Mouse (Mus musculus) heart, embryonic 13.5 days (tissue): Measurements from ENCODE around the gene Zfp628. TPM values are rescaled to one million over a fixed set of nuclear protein-coding genes. Genes with fewer than 3 reads are reported as not detected.

ENCODE experiments used
- polyA plus RNA-seq: library from polyadenylated mRNA; unstranded; fragments of >200 nt; fragmentation: Nextera tagmentation; extraction: Ambion mirVana; gene quantifications from 2 replicates; pipeline ENCODE4 v1.2.1, GENCODE M21; 2015

Zfp628 gene
- polyA plus RNA-seq, 1 experiment from 2014 or later: 2.4 TPM

Other genes starting within 250 kb of the Zfp628 start
- 74.0 and 79.9 TPM in 2 replicates for gene Hspbp1, start 230.1 kb upstream of the Zfp628 start, polyA plus RNA-seq
- gene Brsk1, start 224.6 kb upstream of the Zfp628 start, polyA plus RNA-seq: 0.46 and 0.91 TPM in 2 replicates
- 0.05 and 0.07 TPM in 2 replicates for gene Tmem150b, start 190.0 kb upstream of the Zfp628 start, polyA plus RNA-seq
- 57.1 and 60.0 TPM in 2 replicates for gene Kmt5c, start 175.1 kb upstream of the Zfp628 start, polyA plus RNA-seq
- 35.4 and 36.4 TPM in 2 replicates for gene Cox6b2, start 162.1 kb upstream of the Zfp628 start, polyA plus RNA-seq
- not detected in 2 replicates for gene Fam71e2, start 143.9 kb upstream of the Zfp628 start, polyA plus RNA-seq
- 0.09 TPM in 1 of 2 replicates, not detected in the other for gene Il11, start 132.4 kb upstream of the Zfp628 start, polyA plus RNA-seq
- gene Tmem190, start 132.3 kb upstream of the Zfp628 start, polyA plus RNA-seq: not detected in 2 replicates
- gene Tmem238, start 125.6 kb upstream of the Zfp628 start, polyA plus RNA-seq: 4.1 and 4.3 TPM in 2 replicates
- gene Rpl28, start 122.3 kb upstream of the Zfp628 start, polyA plus RNA-seq: 209 and 245 TPM in 2 replicates
- gene Ube2s, start 102.6 kb upstream of the Zfp628 start, polyA plus RNA-seq: 327 and 359 TPM in 2 replicates
- gene Shisa7, start 70.5 kb upstream of the Zfp628 start, polyA plus RNA-seq: 0.04 TPM in 2 replicates
- 3.7 and 3.8 TPM in 2 replicates for gene Isoc2b, start 45.0 kb upstream of the Zfp628 start, polyA plus RNA-seq
- gene Isoc2a, start 38.1 kb upstream of the Zfp628 start, polyA plus RNA-seq: 1.4 TPM in 2 replicates
- 0.27 TPM in 1 of 2 replicates, not detected in the other for gene Gm36210, start 8.7 kb upstream of the Zfp628 start, polyA plus RNA-seq
- 4.2 and 5.8 TPM in 2 replicates for gene Nat14, start 6.8 kb downstream of the Zfp628 start, polyA plus RNA-seq
- 1.5 and 2.0 TPM in 2 replicates for gene Ssc5d, start 10.6 kb downstream of the Zfp628 start, polyA plus RNA-seq
- 4.0 and 5.8 TPM in 2 replicates for gene Sbk2, start 49.2 kb downstream of the Zfp628 start, polyA plus RNA-seq
- gene Sbk3, start 56.0 kb downstream of the Zfp628 start, polyA plus RNA-seq: 0.12 and 0.55 TPM in 2 replicates
- gene Zfp579, start 80.9 kb downstream of the Zfp628 start, polyA plus RNA-seq: 20.8 and 25.7 TPM in 2 replicates
- gene Zfp524, start 99.2 kb downstream of the Zfp628 start, polyA plus RNA-seq: 10.7 and 12.3 TPM in 2 replicates
- gene Fiz1, start 99.5 kb downstream of the Zfp628 start, polyA plus RNA-seq: 25.6 and 28.4 TPM in 2 replicates
- gene Gm44973, start 100.3 kb downstream of the Zfp628 start, polyA plus RNA-seq: not detected in 2 replicates
- 3.8 and 4.4 TPM in 2 replicates for gene Zfp865, start 105.2 kb downstream of the Zfp628 start, polyA plus RNA-seq
- 2.1 and 4.2 TPM in 2 replicates for gene Ccdc106, start 105.3 kb downstream of the Zfp628 start, polyA plus RNA-seq
- not detected in 2 replicates for gene 4632433K11Rik, start 118.9 kb downstream of the Zfp628 start, polyA plus RNA-seq
- 5.4 and 5.7 TPM in 2 replicates for gene Zfp784, start 123.2 kb downstream of the Zfp628 start, polyA plus RNA-seq
- gene Zfp580, start 136.3 kb downstream of the Zfp628 start, polyA plus RNA-seq: 16.4 and 18.7 TPM in 2 replicates
- gene U2af2, start 146.9 kb downstream of the Zfp628 start, polyA plus RNA-seq: 69.8 and 77.4 TPM in 2 replicates
- gene Epn1, start 165.0 kb downstream of the Zfp628 start, polyA plus RNA-seq: 50.2 and 51.4 TPM in 2 replicates
- 0.11 TPM in 1 of 2 replicates, not detected in the other for gene Rfpl4, start 201.7 kb downstream of the Zfp628 start, polyA plus RNA-seq
- gene Rasl2-9, start 210.7 kb downstream of the Zfp628 start, polyA plus RNA-seq: 1.6 and 1.8 TPM in 2 replicates
- 0.03 and 0.05 TPM in 2 replicates for gene Vmn1r55, start 234.5 kb downstream of the Zfp628 start, polyA plus RNA-seq